8 mouse cellular contexts compared by ENCODE assay signal in the genomic region with DNA sequence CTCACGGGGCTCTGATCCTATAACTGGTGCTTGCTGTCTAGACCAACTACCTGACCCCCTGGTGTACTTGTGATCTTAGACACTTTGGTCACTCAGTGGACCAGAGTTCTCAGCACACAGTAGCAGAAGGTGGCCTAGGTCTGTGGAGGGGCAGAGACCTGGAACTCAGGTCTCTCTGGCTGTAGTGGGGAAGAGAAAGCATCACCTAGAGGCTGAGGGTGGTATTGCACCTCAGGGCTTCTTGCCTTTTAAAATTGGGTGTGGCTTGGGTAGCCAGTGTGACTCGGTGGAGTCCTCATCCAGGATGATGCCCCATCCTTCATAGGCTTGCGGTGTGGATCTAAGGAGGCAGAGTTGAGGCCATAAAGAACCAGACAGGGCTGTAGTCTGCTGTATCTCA. TPM values are rescaled to one million over a fixed set of nuclear protein-coding genes. Genes with fewer than 3 reads are reported as not detected.
DNase-seq lines count a peak whose midpoint lies in the region; ATAC-seq lines count a peak whose summit lies in the region.

No protein-coding gene starts in this region.

- peak; percentile 46 to 57 for DNase-seq in cerebellum, postnatal 10 days
- DNase-seq in liver = peak; percentile 65
- DNase-seq in liver, embryonic 11.5 days (ENCODE audit: low spot score) = no peak
- peak; percentile 58 for DNase-seq in c-Kit-positive CD71-negative TER-119-negative erythroid progenitor cells, embryonic 14.5 days (ENCODE audit: low read depth)
- DNase-seq in kidney, postnatal 25 days = peak; percentile 42 to 71
- DNase-seq in neural tube, embryonic 11.5 days (ENCODE audit: low spot score) = peak; percentile 50
- DNase-seq in urinary bladder, postnatal 10 days (ENCODE audit: low spot score) = no peak

- no peaks in the 10 kb centered on the region; the same call in 1 of the 2 replicates for H3K27me3 ChIP-seq in liver, embryonic 11.5 days (replicated peaks; ENCODE audit: control insufficient read depth, insufficient read depth, low read length)
- H3K27me3 ChIP-seq in neural tube, embryonic 11.5 days (ENCODE audit: control insufficient read depth, insufficient read depth, low read length) = no peaks in the 10 kb centered on the region

- no peak for ATAC-seq in cerebellum, adult (ENCODE audit: insufficient number of reproducible peaks, low FRiP score, low TSS enrichment)
- no peak for ATAC-seq in liver, embryonic 11.5 days (replicated peaks; ENCODE audit: low FRiP score)
- no peak for ATAC-seq in neural tube, embryonic 11.5 days (ENCODE audit: insufficient read depth, low FRiP score, low TSS enrichment)

- H3K36me3 ChIP-seq in liver, embryonic 11.5 days (ENCODE audit: control insufficient read depth, insufficient read depth, low read length) = no peaks in the 10 kb centered on the region
- no peaks in the 10 kb centered on the region for H3K36me3 ChIP-seq in neural tube, embryonic 11.5 days (ENCODE audit: control insufficient read depth, insufficient read depth, low read length)

- H3K4me2 ChIP-seq in liver, embryonic 11.5 days = no peak overlapping the region
- no peak overlapping the region for H3K4me2 ChIP-seq in neural tube, embryonic 11.5 days (ENCODE audit: low read depth)

- H3K4me1 ChIP-seq in liver, embryonic 11.5 days (replicated peaks; ENCODE audit: control insufficient read depth, insufficient read depth, low read length) = no peaks in the 10 kb centered on the region; the same call in 1 of the 2 replicates
- peaks cover 7% of the 10 kb centered on the region for H3K4me1 ChIP-seq in neural tube, embryonic 11.5 days (ENCODE audit: control insufficient read depth, insufficient read depth, low read length)

- H3K4me3 ChIP-seq in liver, embryonic 11.5 days (ENCODE audit: low read depth, low read length) = no peak overlapping the region
- no peak overlapping the region for H3K4me3 ChIP-seq in neural tube, embryonic 11.5 days (ENCODE audit: low read depth, low read length)

- 51% methylated on average over 3 of the region's 3 CpGs for WGBS in liver, embryonic 11.5 days
- 74% methylated on average over 3 of the region's 3 CpGs for WGBS in neural tube, embryonic 11.5 days

- H3K9ac ChIP-seq in liver, embryonic 11.5 days (ENCODE audit: low read depth, low read length) = no peak overlapping the region
- H3K9ac ChIP-seq in neural tube, embryonic 11.5 days (ENCODE audit: low read length) = no peak overlapping the region

- H3K27ac ChIP-seq in liver, embryonic 11.5 days (ENCODE audit: low read depth, low read length) = no peak overlapping the region
- H3K27ac ChIP-seq in neural tube, embryonic 11.5 days (ENCODE audit: low read depth, low read length) = no peak overlapping the region

- H3K9me3 ChIP-seq in liver, embryonic 11.5 days (ENCODE audit: control insufficient read depth, low read length) = no peaks in the 10 kb centered on the region
- H3K9me3 ChIP-seq in neural tube, embryonic 11.5 days (ENCODE audit: control insufficient read depth, low read length) = no peaks in the 10 kb centered on the region

RNA-seq across cellular contexts. Expression of gene Col5a1, which starts 13.7 kb away (rescaled TPM):
- polyA plus RNA-seq in liver, embryonic 11.5 days (2014; fragmentation: Nextera tagmentation; extraction: Ambion mirVana) = 23.3 and 27.9 TPM in 2 replicates
- polyA plus RNA-seq in neural tube, embryonic 11.5 days (2014; fragmentation: Nextera tagmentation; extraction: Ambion mirVana) = 28.1 and 30.1 TPM in 2 replicates

Comparison
In these comparisons a context has a peak if more than half of its experiments do, and no peak if none do; other contexts are left out.
1. DNase-seq: peak in cerebellum, postnatal 10 days (2 of 2), liver (single experiment), c-Kit-positive CD71-negative TER-119-negative erythroid progenitor cells, embryonic 14.5 days (single experiment), kidney, postnatal 25 days (2 of 2) and neural tube, embryonic 11.5 days (single experiment); none in liver, embryonic 11.5 days (single experiment) and urinary bladder, postnatal 10 days (single experiment).